ENCODE assay signal across 8 mouse cellular contexts in genomic region chr1:153549536-153550199, GRCm38 (mm10). TPM values are rescaled to one million over a fixed set of nuclear protein-coding genes. Genes with fewer than 3 reads are reported as not detected.
DNase-seq lines count a peak whose midpoint lies in the region; ATAC-seq and TF ChIP-seq lines count a peak whose summit lies in the region.

TSS of gene Npl (minus strand) at chr1:153550045.

- peaks cover 11% of the 10 kb centered on the region; the same call in 1 of the 2 replicates for H3K4me1 ChIP-seq in forebrain, embryonic 10.5 days
- H3K4me1 ChIP-seq in heart, embryonic 13.5 days, result peaks cover 9% of the 10 kb centered on the region
- 0 out of 2 replicates have a peak, but pooled peaks cover 3% of the 10 kb centered on the region for H3K4me1 ChIP-seq in kidney, postnatal 0 days (replicated peaks; ENCODE audit: insufficient read depth, low read length)
- H3K4me1 ChIP-seq in liver, embryonic 13.5 days (replicated peaks), result no peaks in the 10 kb centered on the region; the same call in 1 of the 2 replicates
- no peaks in the 10 kb centered on the region for H3K4me1 ChIP-seq in stomach, embryonic 15.5 days

- TF ChIP-seq CTCF in kidney, postnatal 0 days (IDR thresholded peaks at IDR 0.05; ENCODE audit: low read depth), result peak; percentile 15; the same call in 1 of the 2 replicates

- peak within 1 kb of the TSS; percentile 58 for H3K4me3 ChIP-seq in forebrain, embryonic 10.5 days
- H3K4me3 ChIP-seq in heart, embryonic 13.5 days, result peak within 1 kb of the TSS; percentile 63
- peak within 1 kb of the TSS; percentile 49 for H3K4me3 ChIP-seq in kidney, postnatal 0 days (replicated peaks; ENCODE audit: low read depth, low read length)
- peak within 1 kb of the TSS; percentile 53 for H3K4me3 ChIP-seq in liver, embryonic 13.5 days (replicated peaks)
- H3K4me3 ChIP-seq in stomach, embryonic 15.5 days (replicated peaks), result peak within 1 kb of the TSS; percentile 48

- H3K27ac ChIP-seq in forebrain, embryonic 10.5 days, result peak within 1 kb of the TSS; percentile 67
- H3K27ac ChIP-seq in heart, embryonic 13.5 days (replicated peaks), result no peak within 1 kb of the TSS
- H3K27ac ChIP-seq in kidney, postnatal 0 days, result no peak within 1 kb of the TSS
- no peak within 1 kb of the TSS for H3K27ac ChIP-seq in liver, embryonic 13.5 days
- no peak within 1 kb of the TSS for H3K27ac ChIP-seq in stomach, embryonic 15.5 days

- WGBS in forebrain, embryonic 10.5 days, result 8% methylated on average over 29 of the region's 29 CpGs
- 5% methylated on average over 29 of the region's 29 CpGs for WGBS in heart, embryonic 13.5 days
- 5% methylated on average over 29 of the region's 29 CpGs for WGBS in kidney, postnatal 0 days
- WGBS in liver, embryonic 13.5 days (ENCODE audit: insufficient replicate concordance), result 5% methylated on average over 29 of the region's 29 CpGs
- WGBS in stomach, embryonic 15.5 days, result 5% methylated on average over 29 of the region's 29 CpGs

- no peaks in the 10 kb centered on the region for H3K9me3 ChIP-seq in forebrain, embryonic 10.5 days
- H3K9me3 ChIP-seq in heart, embryonic 13.5 days, result no peaks in the 10 kb centered on the region
- H3K9me3 ChIP-seq in kidney, postnatal 0 days (replicated peaks; ENCODE audit: low read length), result no peaks in the 10 kb centered on the region
- H3K9me3 ChIP-seq in liver, embryonic 13.5 days (replicated peaks), result no peaks in the 10 kb centered on the region
- H3K9me3 ChIP-seq in stomach, embryonic 15.5 days, result no peaks in the 10 kb centered on the region

- peak within 1 kb of the TSS; percentile 84 for H3K9ac ChIP-seq in heart, embryonic 13.5 days
- H3K9ac ChIP-seq in kidney, postnatal 0 days (ENCODE audit: low read depth, low read length), result peak within 1 kb of the TSS; percentile 43; the same call in 1 of the 2 replicates
- peak within 1 kb of the TSS; percentile 42; the same call in 1 of the 2 replicates for H3K9ac ChIP-seq in liver, embryonic 13.5 days
- H3K9ac ChIP-seq in stomach, embryonic 15.5 days, result peak within 1 kb of the TSS; percentile 24; the same call in 1 of the 2 replicates

- no peak for DNase-seq in cerebellum, adult 11-12 months
- peak; percentile 71 for DNase-seq in forebrain, embryonic 10.5 days (ENCODE audit: extremely low spot score, low spot score)
- peak; percentile 75 for DNase-seq in kidney, postnatal 0 days (ENCODE audit: low spot score)
- peak; percentile 19 for DNase-seq in liver, embryonic 13.5 days
- peak; percentile 11 to 38 for DNase-seq in natural killer cell, adult 2 months (ENCODE audit: low spot score in 2 of 2)

- ATAC-seq in cerebellum, adult (ENCODE audit: insufficient number of reproducible peaks, low FRiP score, low TSS enrichment), result peak; percentile 58; the same call in 1 of the 2 replicates
- ATAC-seq in heart, embryonic 13.5 days (ENCODE audit: extremely low read depth, insufficient number of reproducible peaks, low FRiP score, low TSS enrichment), result peak; percentile 61; the same call in 1 of the 2 replicates
- ATAC-seq in kidney, postnatal 0 days (replicated peaks; ENCODE audit: low FRiP score, low read depth), result peak; percentile 91
- peak; percentile 71 for ATAC-seq in liver, embryonic 13.5 days (ENCODE audit: low read depth)
- peak; percentile 87 for ATAC-seq in stomach, embryonic 15.5 days (ENCODE audit: insufficient read depth, low FRiP score, low read depth)

- peak within 1 kb of the TSS; percentile 76 for H3K4me2 ChIP-seq in heart, embryonic 13.5 days
- peak within 1 kb of the TSS; percentile 77 for H3K4me2 ChIP-seq in kidney, postnatal 0 days (ENCODE audit: low read length)
- H3K4me2 ChIP-seq in liver, embryonic 13.5 days, result peak within 1 kb of the TSS; percentile 55
- peak within 1 kb of the TSS; percentile 74 for H3K4me2 ChIP-seq in stomach, embryonic 15.5 days

- H3K27me3 ChIP-seq in forebrain, embryonic 10.5 days (ENCODE audit: poor library complexity, severe bottlenecking), result peaks cover 31% of the 10 kb centered on the region
- peaks cover 14% of the 10 kb centered on the region; the same call in 1 of the 2 replicates for H3K27me3 ChIP-seq in heart, embryonic 13.5 days (replicated peaks)
- no peaks in the 10 kb centered on the region for H3K27me3 ChIP-seq in kidney, postnatal 0 days (ENCODE audit: insufficient read depth, low read length)
- H3K27me3 ChIP-seq in liver, embryonic 13.5 days, result peaks cover 12% of the 10 kb centered on the region
- H3K27me3 ChIP-seq in stomach, embryonic 15.5 days (replicated peaks), result no peaks in the 10 kb centered on the region

- no peaks in the 10 kb centered on the region for H3K36me3 ChIP-seq in forebrain, embryonic 10.5 days (replicated peaks)
- H3K36me3 ChIP-seq in heart, embryonic 13.5 days, result no peaks in the 10 kb centered on the region
- no peaks in the 10 kb centered on the region for H3K36me3 ChIP-seq in kidney, postnatal 0 days (ENCODE audit: insufficient read depth, low read length)
- no peaks in the 10 kb centered on the region for H3K36me3 ChIP-seq in liver, embryonic 13.5 days
- no peaks in the 10 kb centered on the region for H3K36me3 ChIP-seq in stomach, embryonic 15.5 days

RNA-seq across cellular contexts. Expression of gene Npl, which starts in this region (rescaled TPM):
- 13.3 and 13.5 TPM in 2 replicates for polyA plus RNA-seq in forebrain, embryonic 10.5 days (2016; fragmentation: Nextera tagmentation; extraction: Ambion mirVana)
- 5.9 and 6.8 TPM in 2 replicates for polyA plus RNA-seq in heart, embryonic 13.5 days (2015; fragmentation: Nextera tagmentation; extraction: Ambion mirVana)
- 35.2 and 40.4 TPM in 2 replicates for polyA plus RNA-seq in kidney, postnatal 0 days (2015; fragmentation: Nextera tagmentation; extraction: Ambion mirVana)
- polyA plus RNA-seq in liver, embryonic 13.5 days (2015; fragmentation: Nextera tagmentation; extraction: Ambion mirVana), result 8.0 and 10.1 TPM in 2 replicates
- 16.6 and 17.6 TPM in 2 replicates for polyA plus RNA-seq in stomach, embryonic 15.5 days (2015; fragmentation: Nextera tagmentation; extraction: Ambion mirVana)

Comparison
In these comparisons a context has a peak if more than half of its experiments do, and no peak if none do; other contexts are left out.
1. H3K9ac ChIP-seq: peak in every context shown above with its lines; median percentile 84 in heart, embryonic 13.5 days; 43 in kidney, postnatal 0 days; 42 in liver, embryonic 13.5 days; 24 in stomach, embryonic 15.5 days.